Mouse (Mus musculus) testis, adult 2 months (tissue): ENCODE results near the gene Rps6kb1.

Source experiments
- CTCF ChIP-seq: fragments of 200-500 bp; IDR thresholded peaks from 2 replicates; pipeline ENCODE4 v1.5.1; 2012; ENCODE audit warnings: low read depth, mild to moderate bottlenecking, inconsistent platforms, low read length, moderate library complexity; ENCODE audit not compliant: control insufficient read depth, insufficient read depth, insufficient replicate concordance
- POLR2A ChIP-seq: fragments of 200-500 bp; IDR thresholded peaks from 2 replicates; pipeline ENCODE4 v1.6.1; 2012; ENCODE audit warnings: low read depth, mild to moderate bottlenecking, inconsistent platforms, low read length, moderate library complexity; ENCODE audit not compliant: control insufficient read depth

GRCm38 (mm10) chr11:86490782-86491181, 53.8 kb downstream of the Rps6kb1 start:
- no peak for TF ChIP-seq CTCF
- no peak for TF ChIP-seq POLR2A
